Mouse (Mus musculus): ENCODE data around the gene Drg2.

GRCm38 (mm10) chr11:60478121-60478520 is 23.7 kb downstream of the Drg2 start:
- TF ChIP-seq CTCF (IDR thresholded peaks at IDR 0.05; ENCODE audit: extremely low read depth, insufficient read length, insufficient replicate concordance, low read depth, low read length), result no peak
- no peak for TF ChIP-seq POLR2A (IDR thresholded peaks at IDR 0.05; ENCODE audit: low read depth, low read length)
